Mouse (Mus musculus) embryonic facial prominence, embryonic 11.5 days (tissue): ENCODE results near the gene Gdnf. TPM values are rescaled to one million over a fixed set of nuclear protein-coding genes. Genes with fewer than 3 reads are reported as not detected.

Experiments used
- ATAC-seq: fragments of 200-750 bp; cut with Nextera tagmentation; replicated peaks from 2 replicates; pipeline ENCODE4 v1.8.0; 2017; ENCODE audit warnings: low read depth; ENCODE audit not compliant: insufficient number of reproducible peaks, low FRiP score, low TSS enrichment
- DNase-seq: peaks from one replicate; pipeline ENCODE4 v3.0.0-alpha.2; 2015; ENCODE audit warnings: low spot score
- H3K27ac ChIP-seq: fragments of 300-500 bp; sonication (generic); replicated peaks from 2 replicates; pipeline ENCODE4 v1.5.1; 2014; ENCODE audit warnings: mild to moderate bottlenecking, low read depth, low read length, control low read depth
- H3K27me3 ChIP-seq: fragments of 300-500 bp; sonication (generic); 2 replicates; pipeline ENCODE4 v1.6.1; 2014; ENCODE audit warnings: mild to moderate bottlenecking, low read length, moderate library complexity, mixed read lengths; ENCODE audit not compliant: control insufficient read depth, insufficient read depth
- H3K36me3 ChIP-seq: fragments of 300-500 bp; sonication (generic); replicated peaks from 2 replicates; pipeline ENCODE4 v1.6.1; 2014; ENCODE audit warnings: low read depth, mild to moderate bottlenecking, low read length, moderate library complexity, mixed read lengths; ENCODE audit not compliant: control insufficient read depth, insufficient read depth
- H3K4me1 ChIP-seq: fragments of 300-500 bp; sonication (generic); 2 replicates; pipeline ENCODE4 v1.6.1; 2014; ENCODE audit warnings: low read length, mixed read lengths; ENCODE audit not compliant: control insufficient read depth, insufficient read depth
- H3K4me2 ChIP-seq: fragments of 300-500 bp; sonication (generic); 2 replicates; pipeline ENCODE4 v1.6.1; 2014; ENCODE audit warnings: low read depth, mild to moderate bottlenecking, control low read depth, low read length, moderate library complexity
- H3K4me3 ChIP-seq: fragments of 300-500 bp; sonication (generic); 2 replicates; pipeline ENCODE4 v1.5.1; 2014; ENCODE audit warnings: low read depth, low read length, control low read depth
- H3K9ac ChIP-seq: fragments of 300-500 bp; sonication (generic); replicated peaks from 2 replicates; pipeline ENCODE4 v1.6.1; 2014; ENCODE audit warnings: mild to moderate bottlenecking, control low read depth, low read length
- H3K9me3 ChIP-seq: fragments of 300-500 bp; sonication (generic); replicated peaks from 2 replicates; pipeline ENCODE4 v1.6.1; 2016; ENCODE audit warnings: mild to moderate bottlenecking, low read length, inconsistent platforms, mixed read lengths; ENCODE audit not compliant: control insufficient read depth
- WGBS: fragments of 180-500 bp; shearing (Covaris S2); extraction: QIAGEN DNeasy Blood & Tissue Kit; methylation state at CpG from one replicate; pipeline ENCODE4 v1.1.7; 2014; 5-methylcytosine and 5-hydroxymethylcytosine counted together
- polyA plus RNA-seq: library from polyadenylated mRNA; unstranded; fragments of >200 nt; fragmentation: Nextera tagmentation; extraction: Ambion mirVana; gene quantifications from 2 replicates; pipeline ENCODE4 v1.2.1, GENCODE M21; 2014

Gene Gdnf
- polyA plus RNA-seq, 1 experiment from 2014 or later: 1.1 TPM

- Histone ChIP-seq H3K4me1 (peaks cover 3% of the 10 kb centered on the region), H3K9me3 (no peaks in the 10 kb centered on the region), H3K27me3 (peaks cover 78% of the 10 kb centered on the region), H3K9ac (0 out of 2 replicates have a peak overlapping the region, but pooled peaks have one; percentile 28), H3K4me3 (peak overlapping the region; percentile 38), H3K36me3 (no peaks in the 10 kb centered on the region), H3K4me2 (peak overlapping the region; percentile 81), H3K27ac (no peak overlapping the region)
- WGBS: under 1% methylated on average over 41 of the region's 41 CpGs
- DNase-seq: peak; percentile 91
- ATAC-seq: peak; percentile 61
Measured at GRCm38 (mm10) chr15:7812872-7813530, 2.4 kb downstream of the Gdnf start.

DNA sequence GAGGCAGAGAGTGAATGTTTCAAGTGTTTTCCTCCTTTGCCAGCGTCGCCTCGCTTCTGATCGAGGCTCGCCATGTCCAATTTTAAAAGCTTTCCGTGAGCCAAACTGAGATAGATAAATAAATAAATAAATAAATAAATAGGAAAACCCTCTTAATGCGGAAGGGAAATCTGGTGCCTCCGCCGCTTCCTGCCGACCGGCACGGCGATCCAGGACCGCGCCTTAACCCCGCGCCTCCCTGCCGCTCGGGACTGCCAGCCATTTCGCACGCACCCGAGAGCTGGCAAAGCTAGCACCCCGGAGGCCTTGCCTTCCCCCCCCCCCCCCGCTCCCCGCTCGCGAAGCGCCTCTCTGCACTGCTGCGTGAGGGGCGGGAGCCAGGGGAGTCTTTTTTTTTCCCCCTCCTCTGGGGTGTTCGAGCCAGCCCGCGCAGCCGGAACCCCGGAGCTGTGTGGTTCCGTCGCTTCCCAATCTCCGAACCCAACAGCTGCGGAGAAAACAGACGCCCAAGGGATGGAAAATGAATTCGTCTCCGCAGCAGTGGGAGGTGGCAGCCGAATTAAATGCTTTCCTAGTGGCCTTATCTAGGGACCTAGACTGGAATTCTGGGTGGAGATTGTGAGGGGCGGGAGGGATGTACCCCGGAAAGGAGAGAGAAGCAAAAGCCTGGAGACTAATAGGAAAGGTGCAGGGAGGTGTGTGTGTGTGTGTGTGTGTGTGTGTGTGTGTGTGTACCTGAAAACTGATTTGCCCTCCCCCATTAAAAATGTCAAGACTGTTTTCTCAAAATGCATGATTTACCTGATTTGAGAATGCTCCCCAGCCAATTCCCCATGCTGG is 3.1 kb downstream of the Gdnf start:
- H3K4me1 ChIP-seq: peaks cover 3% of the 10 kb centered on the region
- peak overlapping the region; percentile 81 for H3K4me2 ChIP-seq
- no peaks in the 10 kb centered on the region for H3K36me3 ChIP-seq
- no peak overlapping the region; the same call in 1 of the 2 replicates for H3K9ac ChIP-seq
- peak overlapping the region; percentile 38 for H3K4me3 ChIP-seq
- peak; percentile 52 for DNase-seq
- H3K27me3 ChIP-seq: peaks cover 76% of the 10 kb centered on the region
- no peak overlapping the region for H3K27ac ChIP-seq
- H3K9me3 ChIP-seq: no peaks in the 10 kb centered on the region
- ATAC-seq: 0 out of 2 replicates have a peak, but pooled peaks have one; percentile 14
- under 1% methylated on average over 42 of the region's 45 CpGs for WGBS

GRCm38 (mm10) chr15:7814371-7814680 is 3.7 kb downstream of the Gdnf start:
- DNase-seq: no peak
- 3% methylated on average over 7 of the region's 7 CpGs for WGBS
- Histone ChIP-seq H3K27ac (no peak overlapping the region), H3K4me2 (no peak overlapping the region), H3K4me3 (no peak overlapping the region), H3K27me3 (peaks cover 70% of the 10 kb centered on the region), H3K36me3 (no peaks in the 10 kb centered on the region), H3K9ac (no peak overlapping the region), H3K4me1 (peaks cover 3% of the 10 kb centered on the region), H3K9me3 (no peaks in the 10 kb centered on the region)
- no peak for ATAC-seq

GRCm38 (mm10) chr15:7814917-7815316 is 4.3 kb downstream of the Gdnf start:
- WGBS: 2% methylated on average over 13 of the region's 13 CpGs
- Histone ChIP-seq H3K4me1 (peaks cover 3% of the 10 kb centered on the region), H3K27me3 (peaks cover 64% of the 10 kb centered on the region), H3K27ac (no peak overlapping the region), H3K4me3 (peak overlapping the region; percentile 28), H3K36me3 (no peaks in the 10 kb centered on the region), H3K4me2 (peak overlapping the region; percentile 57; the same call in 1 of the 2 replicates), H3K9me3 (no peaks in the 10 kb centered on the region), H3K9ac (no peak overlapping the region)
- no peak for ATAC-seq
- no peak for DNase-seq

DNA sequence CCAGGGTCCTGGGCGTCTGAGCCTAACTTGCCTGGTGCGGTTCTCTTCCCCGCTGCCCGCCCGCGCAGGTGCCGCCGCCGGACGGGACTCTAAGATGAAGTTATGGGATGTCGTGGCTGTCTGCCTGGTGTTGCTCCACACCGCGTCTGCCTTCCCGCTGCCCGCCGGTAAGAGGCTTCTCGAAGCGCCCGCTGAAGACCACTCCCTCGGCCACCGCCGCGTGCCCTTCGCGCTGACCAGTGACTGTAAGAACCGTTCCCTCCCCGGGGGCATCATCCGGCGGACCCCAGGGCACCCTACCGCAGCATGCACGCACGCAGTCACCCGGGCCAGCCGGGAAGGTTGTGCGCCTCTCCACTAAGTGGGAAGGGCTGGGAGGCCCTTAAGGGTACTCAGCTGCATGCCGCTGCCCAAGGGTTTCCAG is 4.9 kb downstream of the Gdnf start:
- no peak for ATAC-seq
- H3K27ac ChIP-seq: no peak overlapping the region
- peaks cover 61% of the 10 kb centered on the region for H3K27me3 ChIP-seq
- WGBS: 1% methylated on average over 34 of the region's 36 CpGs
- H3K9ac ChIP-seq: peak overlapping the region; percentile 34; the same call in 1 of the 2 replicates
- H3K36me3 ChIP-seq: no peaks in the 10 kb centered on the region
- peaks cover 3% of the 10 kb centered on the region for H3K4me1 ChIP-seq
- peak overlapping the region; percentile 28 for H3K4me3 ChIP-seq
- H3K4me2 ChIP-seq: peak overlapping the region; percentile 57
- peak; percentile 37 for DNase-seq
- H3K9me3 ChIP-seq: no peaks in the 10 kb centered on the region

GRCm38 (mm10) chr15:7823886-7824285 is 13.2 kb downstream of the Gdnf start:
- no peak for ATAC-seq
- H3K4me1 ChIP-seq: no peaks in the 10 kb centered on the region
- DNase-seq: no peak
- WGBS: 66% methylated on average over 6 of the region's 6 CpGs
- peaks cover 2% of the 10 kb centered on the region for H3K27me3 ChIP-seq
- H3K27ac ChIP-seq: no peak overlapping the region
- H3K36me3 ChIP-seq: no peaks in the 10 kb centered on the region
- H3K4me2 ChIP-seq: no peak overlapping the region
- H3K9ac ChIP-seq: no peak overlapping the region
- no peak overlapping the region for H3K4me3 ChIP-seq
- no peaks in the 10 kb centered on the region for H3K9me3 ChIP-seq

GRCm38 (mm10) chr15:7825530-7825929 is 14.9 kb downstream of the Gdnf start:
- no peaks in the 10 kb centered on the region for H3K4me1 ChIP-seq
- no peak for DNase-seq
- H3K36me3 ChIP-seq: no peaks in the 10 kb centered on the region
- H3K9ac ChIP-seq: no peak overlapping the region
- 48% methylated on average over 6 of the region's 6 CpGs for WGBS
- no peak overlapping the region for H3K4me3 ChIP-seq
- no peak overlapping the region for H3K4me2 ChIP-seq
- H3K27ac ChIP-seq: no peak overlapping the region
- H3K27me3 ChIP-seq: no peaks in the 10 kb centered on the region; the same call in 1 of the 2 replicates
- H3K9me3 ChIP-seq: no peaks in the 10 kb centered on the region
- no peak for ATAC-seq

DNA sequence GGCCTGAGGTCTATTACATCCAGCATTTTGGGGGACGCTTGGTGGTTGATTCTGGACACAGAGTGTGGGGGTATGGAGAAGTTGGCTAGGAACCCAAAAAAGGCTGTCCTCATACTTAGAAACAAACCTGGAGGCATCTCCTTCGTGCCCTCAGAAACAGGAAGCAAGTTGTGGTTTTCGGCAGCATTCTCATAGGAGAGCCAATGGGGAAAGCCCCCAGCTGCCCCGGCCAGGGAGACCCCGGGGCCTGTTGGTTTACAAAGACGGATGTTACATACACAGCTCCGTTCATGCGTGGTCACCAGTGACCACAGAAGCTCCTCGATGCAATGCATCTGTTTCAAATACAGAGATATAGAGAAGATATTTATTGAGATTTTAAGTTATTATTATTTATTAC is 24.8 kb downstream of the Gdnf start:
- H3K36me3 ChIP-seq: no peaks in the 10 kb centered on the region
- H3K27me3 ChIP-seq: no peaks in the 10 kb centered on the region
- DNase-seq: no peak
- H3K27ac ChIP-seq: no peak overlapping the region
- ATAC-seq: no peak
- 85% methylated on average over 9 of the region's 9 CpGs for WGBS
- H3K9me3 ChIP-seq: no peaks in the 10 kb centered on the region
- no peak overlapping the region for H3K9ac ChIP-seq
- H3K4me3 ChIP-seq: no peak overlapping the region
- no peaks in the 10 kb centered on the region for H3K4me1 ChIP-seq
- H3K4me2 ChIP-seq: no peak overlapping the region
